Mouse (Mus musculus): Measurements from ENCODE around the gene Tbxa2r. TPM values are rescaled to one million over a fixed set of nuclear protein-coding genes. Genes with fewer than 3 reads are reported as not detected.
A peak's percentile ranks its signal among the peaks of the same experiment; 100 is the strongest.

Tbxa2r gene
- polyA plus RNA-seq, 1 experiment from 2014 or later = 2.4 TPM

DNA sequence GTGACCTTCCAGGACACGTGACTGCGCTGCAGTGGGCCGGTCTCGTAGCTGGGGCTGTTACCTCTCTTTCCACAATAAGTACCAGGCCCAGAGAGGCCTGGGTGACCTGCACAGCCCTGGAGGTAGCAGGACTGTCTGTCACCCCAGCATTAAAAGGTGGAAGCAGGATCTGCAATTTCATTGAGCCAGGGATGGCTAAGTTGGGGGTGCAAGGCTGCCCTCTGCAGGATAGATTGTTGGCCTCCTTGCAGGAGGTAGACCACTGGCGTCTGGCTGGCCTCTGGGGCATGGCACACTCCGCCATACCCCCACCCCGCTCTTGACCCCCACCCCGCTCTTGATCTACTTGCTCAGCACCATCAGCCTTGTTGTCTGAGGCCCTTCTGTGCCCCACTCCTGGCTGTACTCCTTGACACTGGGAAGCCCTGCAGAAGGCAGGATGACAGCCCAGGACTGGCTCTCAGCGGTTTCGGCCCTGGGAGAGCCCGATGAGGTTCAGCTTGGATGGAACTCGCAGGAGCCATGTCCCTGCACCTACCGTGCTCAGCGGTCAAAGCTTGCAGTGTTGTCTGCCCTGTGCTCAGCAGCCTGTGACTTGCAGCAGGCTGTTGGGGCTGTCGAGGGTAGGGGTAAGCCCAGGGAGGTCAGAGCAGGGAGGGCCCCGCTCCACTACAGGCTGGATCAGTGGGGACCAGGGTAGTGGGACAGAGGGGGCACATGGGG lies 12.0 kb upstream of the Tbxa2r start:
- no peak overlapping the region for H3K4me3 ChIP-seq (ENCODE audit: low read depth, low read length)
- DNase-seq (ENCODE audit: low spot score, missing footprints) (no peak), ATAC-seq (ENCODE audit: low FRiP score) (no peak)
- H3K9ac ChIP-seq (ENCODE audit: low read length) = peak overlapping the region; percentile 40
- peaks cover 15% of the 10 kb centered on the region for H3K36me3 ChIP-seq (ENCODE audit: control insufficient read depth, insufficient read depth, low read length)
- no peaks in the 10 kb centered on the region; the same call in 1 of the 2 replicates for H3K27me3 ChIP-seq (ENCODE audit: control insufficient read depth, insufficient read depth, low read length)
- peaks cover 22% of the 10 kb centered on the region for H3K4me1 ChIP-seq (ENCODE audit: control insufficient read depth, insufficient read depth, low read length)
- H3K4me2 ChIP-seq = peak overlapping the region; percentile 15; the same call in 1 of the 2 replicates
- H3K27ac ChIP-seq (ENCODE audit: low read depth, low read length) = no peak overlapping the region
- H3K9me3 ChIP-seq (ENCODE audit: control insufficient read depth, low read length) = no peaks in the 10 kb centered on the region
- 37% methylated on average over 16 of the region's 16 CpGs for WGBS

DNA sequence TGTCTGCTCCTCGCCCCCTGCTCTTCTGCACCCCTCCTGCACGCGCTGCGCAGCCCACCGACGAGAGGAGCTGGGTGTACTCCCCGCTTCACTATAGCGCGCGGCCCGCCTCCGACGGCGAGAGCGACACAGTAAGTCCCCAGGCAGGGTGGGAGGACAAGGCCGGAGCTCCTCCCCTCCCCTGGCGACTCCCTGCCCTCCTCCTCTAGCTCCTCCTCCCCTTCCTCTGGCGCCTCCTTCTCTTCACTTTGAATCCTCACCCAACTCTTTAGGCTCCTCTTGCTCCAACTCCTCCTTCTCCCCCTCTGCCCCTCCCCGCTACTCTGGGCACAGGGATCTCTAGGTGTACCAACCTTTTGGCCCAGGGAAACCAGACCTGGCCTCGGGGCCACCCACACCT lies 11.3 kb upstream of the Tbxa2r start:
- Histone ChIP-seq H3K9me3 (ENCODE audit: control insufficient read depth, low read length) (no peaks in the 10 kb centered on the region), H3K4me1 (ENCODE audit: control insufficient read depth, insufficient read depth, low read length) (peaks cover 29% of the 10 kb centered on the region), H3K4me2 (0 out of 2 replicates have a peak overlapping the region, but pooled peaks have one; percentile 15), H3K27me3 (ENCODE audit: control insufficient read depth, insufficient read depth, low read length) (no peaks in the 10 kb centered on the region; the same call in 1 of the 2 replicates), H3K27ac (ENCODE audit: low read depth, low read length) (no peak overlapping the region), H3K36me3 (ENCODE audit: control insufficient read depth, insufficient read depth, low read length) (peaks cover 9% of the 10 kb centered on the region), H3K9ac (ENCODE audit: low read length) (no peak overlapping the region; the same call in 1 of the 2 replicates), H3K4me3 (ENCODE audit: low read depth, low read length) (no peak overlapping the region)
- WGBS = 6% methylated on average over 19 of the region's 20 CpGs
- ATAC-seq (ENCODE audit: low FRiP score) = no peak
- DNase-seq (ENCODE audit: low spot score, missing footprints) = no peak

DNA sequence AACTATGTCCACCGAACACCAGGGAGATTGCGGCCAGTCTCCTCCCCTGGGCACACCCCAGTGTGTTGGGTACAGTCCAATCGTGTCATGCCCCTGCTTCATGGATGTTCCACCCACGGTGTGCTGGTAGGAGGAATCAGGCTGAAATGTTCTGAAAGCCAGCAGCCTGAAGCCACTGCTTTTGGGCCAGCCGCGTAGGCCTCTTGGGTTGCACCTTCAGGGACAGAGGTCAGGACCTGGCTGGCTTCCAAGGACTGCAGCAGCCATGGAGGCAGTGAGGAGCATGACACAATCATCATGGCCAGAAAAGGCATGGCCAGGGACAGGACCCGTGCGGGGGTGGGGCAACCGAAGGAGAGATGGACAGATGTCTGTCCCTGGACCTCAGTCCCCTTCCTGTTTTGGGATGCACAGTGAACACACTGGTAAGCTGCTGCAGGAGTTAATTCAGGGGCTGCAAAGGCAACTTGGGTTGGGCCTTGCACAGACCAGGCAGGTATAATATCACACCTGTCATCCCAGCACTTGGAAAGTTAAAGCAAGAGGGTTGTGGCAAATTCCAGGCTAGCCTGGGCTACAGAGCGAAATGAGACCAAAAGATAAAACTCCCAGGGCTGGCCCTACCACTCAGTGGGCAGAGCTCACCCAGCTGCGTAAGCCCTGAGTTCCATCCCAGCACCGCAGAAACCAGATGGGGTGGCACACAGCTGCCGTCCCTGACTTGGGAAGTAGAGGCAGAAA lies 9.8 kb upstream of the Tbxa2r start:
- H3K36me3 ChIP-seq (ENCODE audit: control insufficient read depth, insufficient read depth, low read length) = peaks cover 17% of the 10 kb centered on the region
- DNase-seq (ENCODE audit: low spot score, missing footprints) = no peak
- no peaks in the 10 kb centered on the region for H3K9me3 ChIP-seq (ENCODE audit: control insufficient read depth, low read length)
- H3K4me2 ChIP-seq = no peak overlapping the region
- H3K27me3 ChIP-seq (ENCODE audit: control insufficient read depth, insufficient read depth, low read length) = no peaks in the 10 kb centered on the region; the same call in 1 of the 2 replicates
- no peak overlapping the region for H3K9ac ChIP-seq (ENCODE audit: low read length)
- no peak for ATAC-seq (ENCODE audit: low FRiP score)
- 94% methylated on average over 13 of the region's 13 CpGs for WGBS
- no peak overlapping the region for H3K27ac ChIP-seq (ENCODE audit: low read depth, low read length)
- no peak overlapping the region for H3K4me3 ChIP-seq (ENCODE audit: low read depth, low read length)
- H3K4me1 ChIP-seq (ENCODE audit: control insufficient read depth, insufficient read depth, low read length) = peaks cover 29% of the 10 kb centered on the region

DNA sequence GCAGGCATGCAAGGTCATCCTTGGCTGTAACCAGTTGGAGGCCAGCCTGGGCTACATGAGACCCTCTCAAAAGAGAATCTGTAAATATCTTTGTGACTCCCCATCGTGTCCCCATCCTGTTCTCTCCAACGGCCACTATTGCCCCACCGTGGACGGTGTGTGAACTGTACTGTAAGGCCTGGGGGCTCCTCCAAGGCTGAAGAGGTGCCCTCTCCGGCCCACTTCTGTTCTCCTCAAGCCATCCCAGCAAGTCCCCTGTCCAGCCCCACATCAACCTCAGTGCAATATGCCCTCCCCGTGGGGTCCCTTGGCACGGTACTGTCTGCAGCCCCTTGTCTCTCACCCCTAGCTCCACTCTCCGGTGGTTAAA lies 9.2 kb upstream of the Tbxa2r start:
- Histone ChIP-seq H3K9me3 (ENCODE audit: control insufficient read depth, low read length) (no peaks in the 10 kb centered on the region), H3K4me2 (peak overlapping the region; percentile 83), H3K9ac (ENCODE audit: low read length) (peak overlapping the region; percentile 60), H3K27ac (ENCODE audit: low read depth, low read length) (peak overlapping the region; percentile 79; the same call in 1 of the 2 replicates), H3K27me3 (ENCODE audit: control insufficient read depth, insufficient read depth, low read length) (no peaks in the 10 kb centered on the region; the same call in 1 of the 2 replicates), H3K4me1 (ENCODE audit: control insufficient read depth, insufficient read depth, low read length) (peaks cover 29% of the 10 kb centered on the region), H3K4me3 (ENCODE audit: low read depth, low read length) (peak overlapping the region; percentile 94; the same call in 1 of the 2 replicates), H3K36me3 (ENCODE audit: control insufficient read depth, insufficient read depth, low read length) (peaks cover 23% of the 10 kb centered on the region)
- DNase-seq (ENCODE audit: low spot score, missing footprints) (no peak), ATAC-seq (ENCODE audit: low FRiP score) (no peak)
- WGBS = 47% methylated on average over 8 of the region's 8 CpGs

DNA sequence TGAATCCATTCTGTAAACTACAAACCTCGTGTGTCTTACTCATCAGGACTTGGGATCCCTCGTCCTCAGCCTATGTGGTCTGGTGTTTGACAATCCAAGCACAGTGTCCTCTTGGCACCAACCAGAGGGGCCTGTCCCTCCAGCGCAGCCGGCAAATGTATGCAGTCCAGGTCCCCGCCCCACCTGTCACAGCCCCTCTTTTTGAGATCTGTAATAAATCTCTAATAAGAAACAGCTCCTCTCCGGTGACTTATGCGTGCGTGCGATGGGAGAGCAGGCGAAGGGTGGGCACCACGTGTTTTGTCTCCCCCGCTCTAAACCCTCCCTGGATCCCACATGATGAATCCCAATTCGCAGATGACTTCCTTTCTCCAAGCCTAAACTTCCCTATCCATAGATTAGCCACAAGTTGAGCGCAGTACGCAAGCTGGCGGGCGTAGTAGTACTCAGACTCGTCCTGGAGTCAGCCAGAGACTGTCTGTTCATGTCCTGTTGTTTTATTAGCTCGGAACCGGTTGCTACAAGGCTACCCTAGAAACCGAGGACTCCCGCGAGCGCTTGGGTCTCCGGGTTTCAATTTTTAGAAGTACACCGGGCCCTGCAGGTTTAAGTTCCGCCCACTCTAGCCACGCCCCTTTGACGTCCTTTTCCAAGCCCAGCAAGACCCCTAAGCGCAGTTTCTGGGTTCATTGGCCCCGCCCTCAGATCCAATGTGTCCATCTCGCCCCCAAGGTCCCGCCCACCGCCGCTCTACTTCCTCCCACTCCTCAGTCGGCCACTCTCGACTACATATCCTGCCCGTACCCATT lies 8.6 kb upstream of the Tbxa2r start:
- H3K36me3 ChIP-seq (ENCODE audit: control insufficient read depth, insufficient read depth, low read length) = peaks cover 29% of the 10 kb centered on the region
- H3K27ac ChIP-seq (ENCODE audit: low read depth, low read length) = peak overlapping the region; percentile 79
- 2% methylated on average over 38 of the region's 38 CpGs for WGBS
- H3K27me3 ChIP-seq (ENCODE audit: control insufficient read depth, insufficient read depth, low read length) = no peaks in the 10 kb centered on the region; the same call in 1 of the 2 replicates
- H3K9me3 ChIP-seq (ENCODE audit: control insufficient read depth, low read length) = no peaks in the 10 kb centered on the region
- H3K4me3 ChIP-seq (ENCODE audit: low read depth, low read length) = peak overlapping the region; percentile 94
- peaks cover 29% of the 10 kb centered on the region for H3K4me1 ChIP-seq (ENCODE audit: control insufficient read depth, insufficient read depth, low read length)
- DNase-seq (ENCODE audit: low spot score, missing footprints) (peak; percentile 99), ATAC-seq (ENCODE audit: low FRiP score) (peak; percentile 0; the same call in 1 of the 2 replicates)
- peak overlapping the region; percentile 83 for H3K4me2 ChIP-seq
- H3K9ac ChIP-seq (ENCODE audit: low read length) = peak overlapping the region; percentile 60

DNA sequence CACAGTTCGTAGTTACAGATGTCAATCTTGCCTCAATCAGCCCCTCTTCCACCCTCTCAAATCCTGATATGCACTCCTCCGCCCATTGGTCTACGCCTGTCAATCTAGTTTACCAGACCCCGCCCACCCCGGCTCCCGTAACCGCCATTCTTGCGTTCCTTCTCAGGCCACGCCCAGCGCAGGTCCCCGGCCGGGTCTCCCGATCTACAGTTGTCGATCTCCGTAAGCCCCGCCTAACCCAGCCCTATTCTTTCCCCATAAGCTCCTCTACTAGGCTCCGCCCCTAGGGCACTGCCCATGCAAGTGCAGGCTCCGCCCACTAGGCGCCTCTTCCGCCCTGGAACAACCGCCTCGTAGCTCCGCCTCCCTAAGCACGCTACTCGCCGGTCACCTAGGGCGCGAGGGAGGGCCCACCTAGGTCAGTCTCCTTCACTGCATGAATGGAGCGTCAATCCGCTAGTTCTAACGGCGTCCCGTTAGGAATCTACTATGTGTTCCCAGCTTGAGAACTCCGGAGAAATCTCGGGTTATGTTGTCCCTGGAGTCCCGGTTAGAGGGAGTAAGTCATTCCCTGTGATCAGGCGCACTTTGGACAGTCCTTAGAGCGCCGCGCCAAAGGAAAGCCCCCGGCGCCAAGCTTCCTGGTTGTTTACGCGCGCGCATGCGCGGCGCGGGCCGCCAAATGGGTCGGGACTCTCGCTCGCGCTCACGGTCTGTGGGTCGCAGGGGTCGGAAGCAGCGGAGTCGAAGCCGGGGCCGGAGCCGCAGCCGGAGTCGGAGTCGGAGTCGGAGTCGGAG lies 7.8 kb upstream of the Tbxa2r start, which contains the start of gene Cactin:
Gene Cactin, plus strand, starts transcription at position 554 of the 798 bp plus-strand sequence.
- H3K9ac ChIP-seq (ENCODE audit: low read length) = peak within 1 kb of the TSS; percentile 86
- H3K27me3 ChIP-seq (ENCODE audit: control insufficient read depth, insufficient read depth, low read length) = no peaks in the 10 kb centered on the region; the same call in 1 of the 2 replicates
- peaks cover 37% of the 10 kb centered on the region for H3K36me3 ChIP-seq (ENCODE audit: control insufficient read depth, insufficient read depth, low read length)
- peak within 1 kb of the TSS; percentile 94 for H3K4me3 ChIP-seq (ENCODE audit: low read depth, low read length)
- DNase-seq (ENCODE audit: low spot score, missing footprints) = peak; percentile 100
- WGBS = under 1% methylated on average over 68 of the region's 68 CpGs
- peak within 1 kb of the TSS; percentile 79 for H3K27ac ChIP-seq (ENCODE audit: low read depth, low read length)
- no peaks in the 10 kb centered on the region for H3K9me3 ChIP-seq (ENCODE audit: control insufficient read depth, low read length)
- ATAC-seq (ENCODE audit: low FRiP score) = peak; percentile 93
- peaks cover 29% of the 10 kb centered on the region for H3K4me1 ChIP-seq (ENCODE audit: control insufficient read depth, insufficient read depth, low read length)
- H3K4me2 ChIP-seq = peak within 1 kb of the TSS; percentile 83

DNA sequence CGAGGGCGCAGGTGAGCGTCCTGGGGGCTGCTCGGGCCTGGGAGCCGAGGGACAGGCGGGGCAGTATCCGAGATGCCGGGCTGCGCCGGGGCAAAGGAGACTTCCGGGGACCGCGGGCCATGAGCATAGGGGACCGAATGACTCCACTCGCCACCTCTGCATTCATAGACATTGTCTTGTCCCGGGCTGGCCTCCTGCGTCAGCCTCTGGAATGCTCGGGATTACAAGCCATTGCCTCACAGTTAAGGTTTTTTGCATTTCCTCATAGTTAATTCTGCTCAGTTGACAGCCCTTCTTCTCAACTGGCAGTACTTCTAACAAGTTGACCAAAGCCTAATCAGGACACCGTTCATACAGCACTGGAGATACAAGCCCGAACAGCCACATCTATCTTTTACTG lies 7.1 kb upstream of the Tbxa2r start:
- no peak; the same call in 1 of the 2 replicates for ATAC-seq (ENCODE audit: low FRiP score)
- DNase-seq (ENCODE audit: low spot score, missing footprints) = no peak
- H3K27ac ChIP-seq (ENCODE audit: low read depth, low read length) = peak overlapping the region; percentile 79
- no peaks in the 10 kb centered on the region; the same call in 1 of the 2 replicates for H3K27me3 ChIP-seq (ENCODE audit: control insufficient read depth, insufficient read depth, low read length)
- H3K4me2 ChIP-seq = peak overlapping the region; percentile 83
- peak overlapping the region; percentile 94 for H3K4me3 ChIP-seq (ENCODE audit: low read depth, low read length)
- H3K36me3 ChIP-seq (ENCODE audit: control insufficient read depth, insufficient read depth, low read length) = peaks cover 41% of the 10 kb centered on the region
- H3K9ac ChIP-seq (ENCODE audit: low read length) = peak overlapping the region; percentile 86
- H3K9me3 ChIP-seq (ENCODE audit: control insufficient read depth, low read length) = no peaks in the 10 kb centered on the region
- WGBS = 3% methylated on average over 20 of the region's 20 CpGs
- peaks cover 26% of the 10 kb centered on the region for H3K4me1 ChIP-seq (ENCODE audit: control insufficient read depth, insufficient read depth, low read length)

DNA sequence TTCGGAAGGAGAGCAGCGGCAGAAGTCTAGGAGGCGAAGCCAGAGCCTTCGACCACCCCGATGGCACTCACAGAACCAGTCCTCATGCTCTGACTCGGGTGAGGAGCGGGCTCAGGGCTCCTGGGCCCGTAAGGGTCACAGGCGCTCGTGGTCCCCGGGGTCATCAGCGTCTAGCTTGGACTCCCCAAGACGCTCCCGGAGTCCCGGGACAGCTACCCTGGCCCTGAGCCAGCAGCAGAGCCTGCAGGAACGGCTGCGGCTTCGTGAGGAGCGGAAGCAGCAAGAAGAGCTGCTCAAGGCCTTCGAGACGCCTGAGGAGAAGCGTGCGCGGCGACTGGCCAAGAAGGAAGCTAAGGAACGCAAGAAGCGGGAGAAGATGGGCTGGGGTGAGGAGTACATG lies 6.1 kb upstream of the Tbxa2r start:
- no peak overlapping the region for H3K9ac ChIP-seq (ENCODE audit: low read length)
- no peak overlapping the region for H3K4me2 ChIP-seq
- 95% methylated on average over 27 of the region's 27 CpGs for WGBS
- no peaks in the 10 kb centered on the region for H3K9me3 ChIP-seq (ENCODE audit: control insufficient read depth, low read length)
- H3K36me3 ChIP-seq (ENCODE audit: control insufficient read depth, insufficient read depth, low read length) = peaks cover 44% of the 10 kb centered on the region
- DNase-seq (ENCODE audit: low spot score, missing footprints) (no peak), ATAC-seq (ENCODE audit: low FRiP score) (no peak)
- no peaks in the 10 kb centered on the region for H3K27me3 ChIP-seq (ENCODE audit: control insufficient read depth, insufficient read depth, low read length)
- no peak overlapping the region for H3K27ac ChIP-seq (ENCODE audit: low read depth, low read length)
- H3K4me1 ChIP-seq (ENCODE audit: control insufficient read depth, insufficient read depth, low read length) = peaks cover 18% of the 10 kb centered on the region
- H3K4me3 ChIP-seq (ENCODE audit: low read depth, low read length) = no peak overlapping the region
